Mouse (Mus musculus) neural tube, embryonic 10.5 days (tissue): ENCODE results near the gene Arhgdig.
A peak's percentile ranks its signal among the peaks of the same experiment; 100 is the strongest.
"Not testable (repeated sequence)": the region's sequence is repeated elsewhere in the genome, so short reads cannot be mapped to it uniquely, and the experiment has no call there.

Source experiments
- DNase-seq: peaks from one replicate; pipeline ENCODE4 v3.0.0-alpha.2; 2017; ENCODE audit warnings: low spot score; ENCODE audit errors: extremely low spot score

Arhgdig gene

GRCm38 (mm10) chr17:26206392-26206791 is 1.2 kb downstream of the Arhgdig start:
- no peak for DNase-seq

- no peak for DNase-seq
These were observed 2.8 kb downstream of the Arhgdig start for GRCm38 (mm10) chr17:26204766-26205165.

GRCm38 (mm10) chr17:26203321-26203811 is 4.2 kb downstream of the Arhgdig start:
- peak; percentile 34 for DNase-seq

- peak; percentile 33 for DNase-seq
These were observed 4.8 kb downstream of the Arhgdig start, which contains the start of gene Rgs11 for GRCm38 (mm10) chr17:26202737-26203136. Gene Rgs11, plus strand, starts transcription at chr17:26202951.

GRCm38 (mm10) chr17:26201998-26202397 is 5.6 kb downstream of the Arhgdig start:
- peak; percentile 22 for DNase-seq

- peak; percentile 37 for DNase-seq
These were observed 6.5 kb downstream of the Arhgdig start for GRCm38 (mm10) chr17:26200831-26201705.

GRCm38 (mm10) chr17:26198892-26199291 is 8.7 kb downstream of the Arhgdig start, which contains the start of gene Pdia2:
Gene Pdia2, minus strand, starts transcription at chr17:26199087.
- DNase-seq: no peak

- no peak for DNase-seq
These were observed 14.9 kb downstream of the Arhgdig start for GRCm38 (mm10) chr17:26192481-26193190.

- not testable (repeated sequence) for DNase-seq
These were observed 16.1 kb downstream of the Arhgdig start for GRCm38 (mm10) chr17:26191486-26191885.

GRCm38 (mm10) chr17:26188091-26188805 is 19.3 kb downstream of the Arhgdig start:
- no peak for DNase-seq

- DNase-seq: no peak
These were observed 20.0 kb downstream of the Arhgdig start for GRCm38 (mm10) chr17:26187592-26187991.

- DNase-seq: no peak
These were observed 26.4 kb downstream of the Arhgdig start for GRCm38 (mm10) chr17:26181179-26181578.

GRCm38 (mm10) chr17:26178611-26179010 is 29.0 kb downstream of the Arhgdig start:
- no peak for DNase-seq

- DNase-seq: not testable (repeated sequence)
These were observed 32.3 kb downstream of the Arhgdig start for GRCm38 (mm10) chr17:26175248-26175647.

GRCm38 (mm10) chr17:26168039-26168438 is 39.5 kb downstream of the Arhgdig start:
- no peak for DNase-seq

- no peak for DNase-seq
These were observed 44.9 kb downstream of the Arhgdig start for GRCm38 (mm10) chr17:26162736-26163135.

GRCm38 (mm10) chr17:26151886-26152630 is 55.5 kb downstream of the Arhgdig start:
- no peak for DNase-seq
